Mouse (Mus musculus): ENCODE results near the gene Tnfaip2. TPM values are rescaled to one million over a fixed set of nuclear protein-coding genes. Genes with fewer than 3 reads are reported as not detected.

Gene Tnfaip2
- polyA plus RNA-seq, 1 experiment from 2014 or later, result 11.2 TPM

- 39% methylated on average over 4 of the region's 4 CpGs for WGBS
- peaks cover 22% of the 10 kb centered on the region for H3K27me3 ChIP-seq (ENCODE audit: control insufficient read depth, insufficient read depth, low read length)
Measured at GRCm38 (mm10) chr12:111432097-111432496, 10.2 kb upstream of the Tnfaip2 start.

GRCm38 (mm10) chr12:111432751-111433331 is 9.4 kb upstream of the Tnfaip2 start:
- Histone ChIP-seq H3K9ac (ENCODE audit: low read length) (no peak overlapping the region), H3K36me3 (ENCODE audit: control insufficient read depth, insufficient read depth, low read length) (no peaks in the 10 kb centered on the region), H3K9me3 (replicated peaks; ENCODE audit: control insufficient read depth, low read length) (no peaks in the 10 kb centered on the region), H3K27ac (ENCODE audit: low read length) (peak overlapping the region; percentile 86), H3K27me3 (ENCODE audit: control insufficient read depth, insufficient read depth, low read length) (peaks cover 21% of the 10 kb centered on the region), H3K4me2 (ENCODE audit: low read depth, low read length) (no peak overlapping the region), H3K4me3 (replicated peaks; ENCODE audit: low read length) (no peak overlapping the region), H3K4me1 (ENCODE audit: control insufficient read depth, insufficient read depth, low read length) (peaks cover 41% of the 10 kb centered on the region)
- ATAC-seq (ENCODE audit: insufficient read depth, low FRiP score), result no peak
- WGBS, result 70% methylated on average over 4 of the region's 5 CpGs

More at GRCm38 (mm10) chr12:111432097-111432496, 10.2 kb upstream of the Tnfaip2 start:
- H3K9ac ChIP-seq (ENCODE audit: low read length), result no peak overlapping the region
- H3K36me3 ChIP-seq (ENCODE audit: control insufficient read depth, insufficient read depth, low read length), result no peaks in the 10 kb centered on the region
- ATAC-seq (ENCODE audit: insufficient read depth, low FRiP score), result peak; percentile 12; the same call in 1 of the 2 replicates
- H3K9me3 ChIP-seq (replicated peaks; ENCODE audit: control insufficient read depth, low read length), result no peaks in the 10 kb centered on the region
- H3K27ac ChIP-seq (ENCODE audit: low read length), result peak overlapping the region; percentile 86
- H3K4me3 ChIP-seq (replicated peaks; ENCODE audit: low read length), result no peak overlapping the region
- H3K4me2 ChIP-seq (ENCODE audit: low read depth, low read length), result no peak overlapping the region
- H3K4me1 ChIP-seq (ENCODE audit: control insufficient read depth, insufficient read depth, low read length), result peaks cover 44% of the 10 kb centered on the region

DNA sequence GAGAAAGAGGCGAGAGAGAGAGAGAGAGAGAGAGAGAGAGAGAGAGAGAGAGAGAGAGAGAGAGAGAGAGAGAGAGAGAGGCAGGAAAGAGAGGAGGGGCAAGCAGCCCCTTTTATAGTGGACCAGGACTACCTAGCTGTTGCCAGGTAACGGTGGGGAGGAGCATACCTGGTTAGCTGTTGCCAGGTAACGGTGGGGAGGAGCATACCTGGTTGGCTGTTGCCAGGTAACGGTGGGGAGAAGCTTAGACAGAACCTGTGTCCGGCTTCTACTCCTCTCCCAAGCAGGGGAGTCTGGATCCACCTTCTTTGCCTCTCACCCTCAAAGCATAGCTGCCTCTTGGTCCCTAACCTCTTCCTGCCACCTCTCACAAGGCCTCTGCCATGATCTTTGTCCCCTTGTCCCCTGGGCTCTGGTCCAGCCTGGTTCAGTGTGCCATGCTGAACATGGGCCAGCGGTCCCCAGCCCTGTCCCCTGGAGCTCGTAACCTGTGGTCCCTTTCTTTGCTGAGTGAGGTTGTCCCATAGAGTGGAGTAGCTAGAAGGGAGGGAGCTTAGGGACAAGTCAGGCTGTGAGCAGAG is 8.0 kb upstream of the Tnfaip2 start:
- Histone ChIP-seq H3K36me3 (ENCODE audit: control insufficient read depth, insufficient read depth, low read length) (no peaks in the 10 kb centered on the region), H3K27ac (ENCODE audit: low read length) (peak overlapping the region; percentile 46; the same call in 1 of the 2 replicates), H3K4me3 (replicated peaks; ENCODE audit: low read length) (no peak overlapping the region), H3K9me3 (replicated peaks; ENCODE audit: control insufficient read depth, low read length) (no peaks in the 10 kb centered on the region), H3K9ac (ENCODE audit: low read length) (0 out of 2 replicates have a peak overlapping the region, but pooled peaks have one; percentile 39), H3K4me1 (ENCODE audit: control insufficient read depth, insufficient read depth, low read length) (peaks cover 27% of the 10 kb centered on the region), H3K27me3 (ENCODE audit: control insufficient read depth, insufficient read depth, low read length) (peaks cover 12% of the 10 kb centered on the region; the same call in 1 of the 2 replicates), H3K4me2 (ENCODE audit: low read depth, low read length) (no peak overlapping the region)
- WGBS, result 33% methylated on average over 6 of the region's 7 CpGs
- ATAC-seq (ENCODE audit: insufficient read depth, low FRiP score), result no peak

DNA sequence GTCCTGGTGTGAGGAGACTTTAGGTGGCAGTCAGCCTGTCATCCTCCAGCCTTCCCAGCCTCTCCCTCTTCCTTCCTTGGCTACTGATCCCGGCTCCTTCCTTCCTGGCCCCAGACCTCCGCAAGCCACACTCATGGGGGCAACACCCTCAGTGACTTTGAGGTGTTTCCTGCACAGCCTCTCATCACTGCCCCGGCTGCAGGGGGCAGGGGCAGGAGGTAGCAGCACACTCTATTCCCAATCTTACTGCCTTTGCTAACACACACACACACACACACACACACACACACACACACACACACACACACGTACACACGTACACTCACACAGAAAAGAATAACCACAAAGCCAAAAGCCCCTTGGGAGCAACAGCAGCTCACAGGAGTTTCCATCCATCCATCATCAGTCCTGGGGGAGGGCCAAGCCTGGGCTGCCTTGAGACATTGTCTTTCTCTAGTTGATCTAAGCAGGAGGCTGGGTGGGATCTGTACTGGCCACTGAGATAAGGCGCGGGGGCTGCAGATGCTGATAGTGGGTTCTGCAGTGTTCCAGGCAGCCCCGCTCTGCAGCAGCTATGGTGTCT is 7.4 kb upstream of the Tnfaip2 start:
- Histone ChIP-seq H3K4me3 (replicated peaks; ENCODE audit: low read length) (no peak overlapping the region), H3K4me2 (ENCODE audit: low read depth, low read length) (no peak overlapping the region), H3K27me3 (ENCODE audit: control insufficient read depth, insufficient read depth, low read length) (peaks cover 9% of the 10 kb centered on the region; the same call in 1 of the 2 replicates), H3K9ac (ENCODE audit: low read length) (0 out of 2 replicates have a peak overlapping the region, but pooled peaks have one; percentile 39), H3K9me3 (replicated peaks; ENCODE audit: control insufficient read depth, low read length) (no peaks in the 10 kb centered on the region), H3K27ac (ENCODE audit: low read length) (no peak overlapping the region; the same call in 1 of the 2 replicates), H3K36me3 (ENCODE audit: control insufficient read depth, insufficient read depth, low read length) (no peaks in the 10 kb centered on the region), H3K4me1 (ENCODE audit: control insufficient read depth, insufficient read depth, low read length) (peaks cover 23% of the 10 kb centered on the region)
- WGBS, result 16% methylated on average over 8 of the region's 8 CpGs
- 0 out of 2 replicates have a peak, but pooled peaks have one; percentile 27 for ATAC-seq (ENCODE audit: insufficient read depth, low FRiP score)

DNA sequence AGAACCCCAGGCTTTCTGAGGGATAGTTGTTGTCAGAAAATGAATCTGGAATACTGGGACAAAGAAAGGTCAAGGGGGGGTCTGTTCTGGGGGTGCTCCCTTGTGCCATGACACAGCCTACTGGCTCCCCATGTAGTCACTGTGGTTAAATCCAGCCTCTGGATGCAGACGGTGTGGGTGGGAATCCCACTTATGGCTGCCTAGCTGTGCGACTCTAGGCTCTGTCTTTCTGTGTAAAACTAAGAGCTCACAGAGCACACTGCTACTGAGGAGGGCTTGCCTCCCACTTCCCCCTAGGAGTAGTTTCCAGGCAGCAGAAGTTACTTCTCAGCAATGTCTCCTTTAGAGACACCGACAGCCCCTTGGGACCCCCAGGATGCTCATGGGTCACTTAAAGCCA is 6.1 kb upstream of the Tnfaip2 start:
- no peak overlapping the region for H3K4me2 ChIP-seq (ENCODE audit: low read depth, low read length)
- 85% methylated on average over 3 of the region's 3 CpGs for WGBS
- H3K36me3 ChIP-seq (ENCODE audit: control insufficient read depth, insufficient read depth, low read length), result no peaks in the 10 kb centered on the region
- no peak overlapping the region for H3K4me3 ChIP-seq (replicated peaks; ENCODE audit: low read length)
- 0 out of 2 replicates have a peak, but pooled peaks cover 3% of the 10 kb centered on the region for H3K9me3 ChIP-seq (replicated peaks; ENCODE audit: control insufficient read depth, low read length)
- ATAC-seq (ENCODE audit: insufficient read depth, low FRiP score), result no peak
- peaks cover 13% of the 10 kb centered on the region for H3K4me1 ChIP-seq (ENCODE audit: control insufficient read depth, insufficient read depth, low read length)
- no peak overlapping the region for H3K9ac ChIP-seq (ENCODE audit: low read length)
- H3K27ac ChIP-seq (ENCODE audit: low read length), result 0 out of 2 replicates have a peak overlapping the region, but pooled peaks have one; percentile 38
- H3K27me3 ChIP-seq (ENCODE audit: control insufficient read depth, insufficient read depth, low read length), result peaks cover 3% of the 10 kb centered on the region; the same call in 1 of the 2 replicates

GRCm38 (mm10) chr12:111436640-111437039 is 5.6 kb upstream of the Tnfaip2 start:
- H3K9ac ChIP-seq (ENCODE audit: low read length), result no peak overlapping the region
- peaks cover 13% of the 10 kb centered on the region for H3K4me1 ChIP-seq (ENCODE audit: control insufficient read depth, insufficient read depth, low read length)
- peaks cover 7% of the 10 kb centered on the region for H3K27me3 ChIP-seq (ENCODE audit: control insufficient read depth, insufficient read depth, low read length)
- H3K4me3 ChIP-seq (replicated peaks; ENCODE audit: low read length), result no peak overlapping the region
- WGBS, result 60% methylated on average over 8 of the region's 8 CpGs
- H3K4me2 ChIP-seq (ENCODE audit: low read depth, low read length), result no peak overlapping the region
- no peaks in the 10 kb centered on the region for H3K36me3 ChIP-seq (ENCODE audit: control insufficient read depth, insufficient read depth, low read length)
- peak overlapping the region; percentile 38; the same call in 1 of the 2 replicates for H3K27ac ChIP-seq (ENCODE audit: low read length)
- no peak for ATAC-seq (ENCODE audit: insufficient read depth, low FRiP score)
- H3K9me3 ChIP-seq (replicated peaks; ENCODE audit: control insufficient read depth, low read length), result 0 out of 2 replicates have a peak, but pooled peaks cover 3% of the 10 kb centered on the region

DNA sequence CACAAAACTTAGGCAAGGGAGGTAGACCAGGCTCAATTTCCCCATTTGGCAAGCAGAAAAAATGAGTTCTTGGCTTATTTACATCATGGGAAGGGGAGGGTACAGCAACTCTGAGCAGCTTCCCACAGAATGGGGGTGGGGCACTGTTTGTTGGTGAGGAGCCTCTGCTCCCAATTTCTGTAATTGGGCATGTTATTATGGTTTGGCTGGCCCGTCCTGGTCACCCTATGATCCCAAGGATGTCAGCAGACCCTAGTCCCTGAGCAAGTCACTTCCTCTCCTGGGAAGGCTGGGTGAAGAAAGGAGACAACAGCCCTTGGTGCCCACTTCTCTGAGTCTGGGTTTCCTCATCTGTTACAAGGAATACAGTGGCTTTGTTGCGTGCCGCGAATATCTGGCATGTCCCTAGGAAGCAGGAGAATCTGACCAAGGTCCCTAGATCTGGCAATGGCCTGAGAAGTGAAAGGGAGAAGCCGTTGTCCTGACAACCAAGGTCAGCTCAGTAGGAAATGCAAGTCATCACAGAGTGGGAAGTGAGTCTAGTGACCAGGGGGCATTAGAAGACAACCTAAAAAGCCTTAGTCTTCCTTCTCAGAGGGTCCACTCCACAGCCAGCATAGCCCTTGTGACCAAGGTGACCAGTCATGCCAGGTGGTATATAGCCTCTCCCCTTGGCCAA is 4.9 kb upstream of the Tnfaip2 start:
- Histone ChIP-seq H3K9ac (ENCODE audit: low read length) (no peak overlapping the region), H3K27me3 (ENCODE audit: control insufficient read depth, insufficient read depth, low read length) (peaks cover 13% of the 10 kb centered on the region), H3K36me3 (ENCODE audit: control insufficient read depth, insufficient read depth, low read length) (no peaks in the 10 kb centered on the region), H3K4me2 (ENCODE audit: low read depth, low read length) (no peak overlapping the region), H3K27ac (ENCODE audit: low read length) (no peak overlapping the region; the same call in 1 of the 2 replicates), H3K4me3 (replicated peaks; ENCODE audit: low read length) (no peak overlapping the region), H3K4me1 (ENCODE audit: control insufficient read depth, insufficient read depth, low read length) (peaks cover 17% of the 10 kb centered on the region), H3K9me3 (replicated peaks; ENCODE audit: control insufficient read depth, low read length) (0 out of 2 replicates have a peak, but pooled peaks cover 3% of the 10 kb centered on the region)
- ATAC-seq (ENCODE audit: insufficient read depth, low FRiP score), result no peak
- 61% methylated on average over 5 of the region's 5 CpGs for WGBS

- no peaks in the 10 kb centered on the region for H3K36me3 ChIP-seq (ENCODE audit: control insufficient read depth, insufficient read depth, low read length)
- H3K4me2 ChIP-seq (ENCODE audit: low read depth, low read length), result no peak overlapping the region
- H3K4me1 ChIP-seq (ENCODE audit: control insufficient read depth, insufficient read depth, low read length), result peaks cover 25% of the 10 kb centered on the region
- WGBS, result 74% methylated on average over 6 of the region's 6 CpGs
- 0 out of 2 replicates have a peak, but pooled peaks cover 3% of the 10 kb centered on the region for H3K9me3 ChIP-seq (replicated peaks; ENCODE audit: control insufficient read depth, low read length)
- no peak overlapping the region for H3K4me3 ChIP-seq (replicated peaks; ENCODE audit: low read length)
- H3K27me3 ChIP-seq (ENCODE audit: control insufficient read depth, insufficient read depth, low read length), result peaks cover 26% of the 10 kb centered on the region
- no peak for ATAC-seq (ENCODE audit: insufficient read depth, low FRiP score)
- H3K27ac ChIP-seq (ENCODE audit: low read length), result no peak overlapping the region
- no peak overlapping the region for H3K9ac ChIP-seq (ENCODE audit: low read length)
Measured at GRCm38 (mm10) chr12:111438850-111439249, 3.4 kb upstream of the Tnfaip2 start.

Measured in stomach, embryonic 16.5 days (tissue).